Mouse (Mus musculus) liver, embryonic 14.5 days (tissue): ENCODE measurements around the gene Bri3bp.

Experiments
- CTCF ChIP-seq: IDR thresholded peaks from 2 replicates; pipeline ENCODE4 v1.5.1; 2016; ENCODE audit warnings: antibody characterized with exemption, low read depth, control low read depth
- EP300 ChIP-seq: IDR thresholded peaks from 2 replicates; pipeline ENCODE4 v1.6.1; 2016; ENCODE audit warnings: antibody characterized with exemption, low read depth

GRCm38 (mm10) chr5:125493093-125493423 lies 51.7 kb downstream of the Bri3bp start:
- no peak for TF ChIP-seq CTCF
- no peak for TF ChIP-seq EP300
